Comparison of ENCODE assay signal across 8 mouse cellular contexts in the genomic region with DNA sequence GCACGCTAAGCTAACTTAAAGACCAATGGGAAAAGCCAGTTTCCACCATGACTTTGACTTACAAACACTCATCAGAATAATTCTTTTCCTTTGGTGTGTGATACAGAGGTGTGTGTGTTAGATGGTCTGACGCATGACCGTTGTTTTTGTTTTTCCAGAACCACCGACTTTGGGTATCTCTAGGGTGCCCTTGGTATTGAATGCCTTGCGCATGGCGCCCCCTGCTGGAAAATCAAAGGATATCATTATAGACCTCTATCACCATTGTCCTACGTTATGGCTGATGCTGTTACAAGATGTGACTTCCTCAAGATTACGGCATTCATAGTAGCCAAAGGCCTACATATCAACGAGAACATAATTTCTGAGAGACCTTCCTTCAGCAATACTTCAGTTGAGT. TPM values are rescaled to one million over a fixed set of nuclear protein-coding genes. Genes with fewer than 3 reads are reported as not detected.
DNase-seq lines count a peak whose midpoint lies in the region; ATAC-seq lines count a peak whose summit lies in the region.

No protein-coding gene starts in this region.

- peak; percentile 26 for DNase-seq in neural tube, embryonic 11.5 days (ENCODE audit: low spot score)
- no peak for DNase-seq in neural tube, embryonic 10.5 days (ENCODE audit: extremely low spot score, low spot score)
- DNase-seq in WW6 (ENCODE audit: low read depth, low spot score), result peak; percentile 39
- peak; percentile 82 to 86 for DNase-seq in cerebellum, postnatal 14 days
- peak; percentile 64 to 73 for DNase-seq in left cerebral cortex, adult 18-20 months (ENCODE audit: low spot score in 2 of 2)
- DNase-seq in mesoderm, embryonic 11.5 days (ENCODE audit: low read depth, low spot score), result peak; percentile 49
- DNase-seq in thymus, postnatal 0 days (ENCODE audit: low spot score), result peak; percentile 78

- ATAC-seq in neural tube, embryonic 11.5 days (ENCODE audit: insufficient read depth, low FRiP score, low TSS enrichment), result peak; percentile 36; the same call in 1 of the 2 replicates
- ATAC-seq in hindbrain, embryonic 12.5 days (ENCODE audit: low FRiP score), result 0 out of 2 replicates have a peak, but pooled peaks have one; percentile 6

- H3K27me3 ChIP-seq in neural tube, embryonic 11.5 days (ENCODE audit: control insufficient read depth, insufficient read depth, low read length), result no peaks in the 10 kb centered on the region
- no peaks in the 10 kb centered on the region for H3K27me3 ChIP-seq in hindbrain, embryonic 12.5 days

- no peak overlapping the region for H3K9ac ChIP-seq in neural tube, embryonic 11.5 days (ENCODE audit: low read length)
- H3K9ac ChIP-seq in hindbrain, embryonic 12.5 days, result no peak overlapping the region

- H3K27ac ChIP-seq in neural tube, embryonic 11.5 days (ENCODE audit: low read depth, low read length), result no peak overlapping the region
- H3K27ac ChIP-seq in hindbrain, embryonic 12.5 days, result no peak overlapping the region

- 77% methylated on average over 9 of the region's 9 CpGs for WGBS in neural tube, embryonic 11.5 days
- WGBS in hindbrain, embryonic 12.5 days, result 70% methylated on average over 9 of the region's 9 CpGs

- H3K9me3 ChIP-seq in neural tube, embryonic 11.5 days (ENCODE audit: control insufficient read depth, low read length), result no peaks in the 10 kb centered on the region
- H3K9me3 ChIP-seq in hindbrain, embryonic 12.5 days (replicated peaks), result no peaks in the 10 kb centered on the region

- no peaks in the 10 kb centered on the region for H3K36me3 ChIP-seq in neural tube, embryonic 11.5 days (ENCODE audit: control insufficient read depth, insufficient read depth, low read length)
- H3K36me3 ChIP-seq in hindbrain, embryonic 12.5 days, result no peaks in the 10 kb centered on the region

- H3K4me2 ChIP-seq in neural tube, embryonic 11.5 days (ENCODE audit: low read depth), result no peak overlapping the region
- H3K4me2 ChIP-seq in hindbrain, embryonic 12.5 days (replicated peaks), result no peak overlapping the region

- H3K4me3 ChIP-seq in neural tube, embryonic 11.5 days (ENCODE audit: low read depth, low read length), result no peak overlapping the region
- no peak overlapping the region for H3K4me3 ChIP-seq in hindbrain, embryonic 12.5 days

- H3K4me1 ChIP-seq in neural tube, embryonic 11.5 days (ENCODE audit: control insufficient read depth, insufficient read depth, low read length), result no peaks in the 10 kb centered on the region
- H3K4me1 ChIP-seq in hindbrain, embryonic 12.5 days, result no peaks in the 10 kb centered on the region

RNA-seq across cellular contexts. Expression of a gene that starts 56.1 kb away (rescaled TPM):
- polyA plus RNA-seq in neural tube, embryonic 11.5 days (2014; fragmentation: Nextera tagmentation; extraction: Ambion mirVana), result 23.0 and 23.6 TPM in 2 replicates
- 26.2 and 26.3 TPM in 2 replicates for polyA plus RNA-seq in hindbrain, embryonic 12.5 days (2016; fragmentation: Nextera tagmentation; extraction: Ambion mirVana)
- 10 to 100 TPM; 10.9 to 12.6 TPM for total RNA-seq in left cerebral cortex, adult 18-20 months (2021)
- 24.1 and 26.0 TPM in 2 replicates for polyA plus RNA-seq in thymus, postnatal 0 days (2015; fragmentation: Nextera tagmentation; extraction: Ambion mirVana)
